Mouse (Mus musculus) megakaryocyte, embryonic 14.5 days (primary cell): Measurements from ENCODE around the gene Arhgap8. TPM values are rescaled to one million over a fixed set of nuclear protein-coding genes. Genes with fewer than 3 reads are reported as not detected.
A peak's percentile ranks its signal among the peaks of the same experiment; 100 is the strongest.
"Not testable (repeated sequence)": the region's sequence is repeated elsewhere in the genome, so short reads cannot be mapped to it uniquely, and the experiment has no call there.

Source experiments
- H3K27me3 ChIP-seq: replicated peaks from 2 replicates; pipeline ENCODE3; 2012; ENCODE audit warnings: inconsistent platforms
- H3K36me3 ChIP-seq: replicated peaks from 2 replicates; pipeline ENCODE3; 2012; ENCODE audit warnings: low read length, inconsistent platforms, mixed read lengths
- H3K4me1 ChIP-seq: 2 replicates; pipeline ENCODE4 v1.6.1; 2012; ENCODE audit warnings: inconsistent platforms
- H3K4me3 ChIP-seq: replicated peaks from 2 replicates; pipeline ENCODE3; 2012; ENCODE audit warnings: moderate library complexity, mild to moderate bottlenecking, inconsistent platforms
- H3K9me3 ChIP-seq: 2 replicates; pipeline ENCODE4 v1.6.1; 2012; ENCODE audit warnings: inconsistent platforms
- FLI1 ChIP-seq: IDR thresholded peaks from 2 replicates; pipeline ENCODE4 v1.6.1; 2012; ENCODE audit warnings: low read length, inconsistent platforms, mixed read lengths
- GATA1 ChIP-seq: IDR thresholded peaks from 3 replicates; pipeline ENCODE4 v1.6.1; 2012; ENCODE audit warnings: mixed read lengths, low read length, inconsistent platforms, borderline replicate concordance
- polyA plus RNA-seq: library from polyadenylated mRNA; stranded (reverse); fragments of >175 nt; gene quantifications from 2 replicates; pipeline ENCODE4 v1.2.3, GENCODE M21; 2012; ENCODE audit warnings: low replicate concordance; ENCODE audit not compliant: insufficient read depth

The Arhgap8 gene
- polyA plus RNA-seq, 1 experiment, result not detected

DNA sequence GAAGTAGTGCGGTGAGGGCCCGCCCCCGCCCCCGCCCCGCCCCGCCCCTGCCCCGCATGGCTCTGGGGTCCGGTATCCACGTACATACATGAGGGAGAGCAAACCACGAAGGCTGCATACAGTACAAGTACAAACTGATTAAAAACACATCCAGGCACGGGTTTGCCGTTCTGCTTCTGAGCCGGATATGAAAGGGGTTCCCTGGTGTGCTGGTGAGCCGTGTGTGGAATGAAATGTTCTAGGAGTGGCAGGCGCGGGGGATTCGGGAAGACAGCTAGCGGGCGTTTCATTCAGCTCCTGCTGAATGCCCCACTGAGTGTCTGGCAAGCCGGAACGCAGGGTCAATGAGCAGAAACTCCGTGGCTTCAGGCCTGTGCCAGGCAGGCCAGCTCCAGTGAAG, 36.6 kb downstream of the Arhgap8 start:
- no peaks in the 10 kb centered on the region for H3K36me3 ChIP-seq
- no peak overlapping the region for H3K4me3 ChIP-seq
- no peaks in the 10 kb centered on the region for H3K9me3 ChIP-seq
- no peaks in the 10 kb centered on the region for H3K4me1 ChIP-seq
- no peak for TF ChIP-seq GATA1
- no peak for TF ChIP-seq FLI1
- peaks cover 57% of the 10 kb centered on the region for H3K27me3 ChIP-seq

DNA sequence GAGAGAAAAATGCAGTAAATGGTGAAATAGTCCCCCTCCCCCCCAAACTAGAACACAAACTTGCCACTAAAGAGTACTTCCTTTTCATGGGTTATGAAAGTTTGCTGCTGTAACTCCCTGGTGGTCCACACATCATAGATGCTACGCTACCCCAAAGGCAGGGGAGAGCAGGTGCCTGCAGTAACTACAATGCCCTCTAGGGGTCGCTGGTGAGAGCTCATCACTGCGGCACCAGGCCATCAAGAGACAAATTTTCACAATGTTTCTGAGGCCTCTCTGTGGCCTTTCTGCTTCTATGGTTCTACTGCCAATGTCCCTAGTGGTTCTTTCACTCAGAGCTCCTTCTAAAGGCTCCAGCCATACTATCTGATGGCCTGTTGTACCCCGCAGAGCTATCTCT, 38.6 kb downstream of the Arhgap8 start:
- no peaks in the 10 kb centered on the region for H3K36me3 ChIP-seq
- peaks cover 5% of the 10 kb centered on the region for H3K4me1 ChIP-seq
- no peak for TF ChIP-seq GATA1
- TF ChIP-seq FLI1, result no peak
- H3K27me3 ChIP-seq, result peaks cover 58% of the 10 kb centered on the region
- no peaks in the 10 kb centered on the region for H3K9me3 ChIP-seq
- no peak overlapping the region for H3K4me3 ChIP-seq

DNA sequence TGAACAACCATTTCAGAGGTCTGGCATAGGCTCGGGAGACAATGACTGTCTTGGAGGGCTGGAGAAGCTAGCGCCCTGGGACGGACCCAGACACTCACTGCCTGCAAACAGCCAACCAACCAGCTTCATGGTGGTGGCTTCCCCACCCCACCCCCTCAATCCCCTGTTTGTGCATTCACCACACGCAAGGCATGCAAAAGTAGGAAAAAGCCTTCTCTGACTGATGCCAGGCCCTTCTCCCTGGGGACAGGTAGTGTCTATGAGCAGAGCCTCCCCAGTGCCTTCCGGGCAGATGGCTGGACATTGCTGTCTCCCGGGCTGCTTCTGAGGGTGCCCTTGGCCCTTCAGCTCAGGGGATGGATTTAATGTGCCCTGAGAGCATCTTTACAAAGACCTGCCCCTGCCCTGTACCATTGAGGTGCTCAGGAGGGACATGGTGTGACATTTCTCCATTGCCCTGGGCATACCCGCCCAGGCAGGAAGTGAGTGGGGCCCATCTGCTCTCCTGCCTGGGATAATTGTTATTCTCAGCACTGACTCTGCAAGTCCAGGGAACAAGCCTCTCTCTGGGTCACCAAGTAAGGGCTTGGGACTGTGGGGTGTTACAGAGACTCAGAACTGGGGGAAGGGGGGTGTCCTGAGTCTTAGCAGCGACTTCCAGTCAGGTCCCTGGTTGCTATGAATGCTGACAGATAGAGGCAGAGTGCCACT, 43.0 kb downstream of the Arhgap8 start:
- no peaks in the 10 kb centered on the region for H3K36me3 ChIP-seq
- no peak overlapping the region for H3K4me3 ChIP-seq
- H3K4me1 ChIP-seq, result peaks cover 5% of the 10 kb centered on the region
- H3K9me3 ChIP-seq, result no peaks in the 10 kb centered on the region
- no peak for TF ChIP-seq FLI1
- TF ChIP-seq GATA1, result no peak
- H3K27me3 ChIP-seq, result peaks cover 49% of the 10 kb centered on the region

DNA sequence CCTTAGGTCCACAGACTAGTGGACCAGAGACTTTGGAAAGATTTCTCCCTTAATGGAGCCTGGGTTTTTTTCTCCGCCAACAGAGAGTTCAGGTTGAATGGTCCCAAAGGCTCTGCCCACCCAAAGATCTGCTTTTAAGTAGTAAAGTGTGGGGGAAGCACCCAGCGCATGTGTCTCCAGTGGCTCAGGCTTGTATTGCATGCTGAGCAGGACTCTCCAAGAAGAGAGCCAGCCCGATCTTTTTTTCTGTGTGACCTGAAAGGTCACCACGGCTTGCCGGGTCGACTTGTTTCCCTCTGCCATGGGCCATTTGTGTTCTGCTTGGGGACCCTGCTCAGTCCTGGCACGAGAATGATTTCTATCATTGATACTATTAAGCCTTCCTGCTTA, 43.6 kb downstream of the Arhgap8 start:
- Histone ChIP-seq H3K27me3 (peaks cover 43% of the 10 kb centered on the region), H3K9me3 (no peaks in the 10 kb centered on the region), H3K4me3 (no peak overlapping the region), H3K36me3 (no peaks in the 10 kb centered on the region), H3K4me1 (peaks cover 5% of the 10 kb centered on the region)
- no peak for TF ChIP-seq GATA1
- TF ChIP-seq FLI1, result no peak

DNA sequence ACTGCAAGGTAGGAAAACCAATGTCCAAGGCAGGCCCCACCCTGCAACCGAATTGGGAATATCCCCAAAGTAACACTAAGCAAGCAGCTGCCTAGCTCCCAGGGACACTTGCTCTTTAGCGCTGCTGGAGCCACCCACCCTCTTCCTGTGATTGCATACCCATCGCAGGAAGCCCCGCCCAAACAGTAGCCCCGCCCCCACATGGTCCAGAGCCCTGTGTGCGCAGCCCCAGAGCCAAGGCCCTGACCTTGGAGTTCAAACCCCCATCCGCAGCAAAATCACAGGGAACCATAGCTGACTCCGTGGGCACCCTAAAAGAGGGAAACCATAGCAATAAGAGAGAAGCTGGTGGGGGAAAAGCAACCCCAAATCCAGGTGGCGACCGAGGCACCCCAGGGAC, 46.8 kb downstream of the Arhgap8 start:
- Histone ChIP-seq H3K27me3 (peaks cover 50% of the 10 kb centered on the region), H3K4me1 (peaks cover 5% of the 10 kb centered on the region), H3K9me3 (no peaks in the 10 kb centered on the region), H3K36me3 (no peaks in the 10 kb centered on the region), H3K4me3 (no peak overlapping the region)
- no peak for TF ChIP-seq GATA1
- no peak for TF ChIP-seq FLI1

DNA sequence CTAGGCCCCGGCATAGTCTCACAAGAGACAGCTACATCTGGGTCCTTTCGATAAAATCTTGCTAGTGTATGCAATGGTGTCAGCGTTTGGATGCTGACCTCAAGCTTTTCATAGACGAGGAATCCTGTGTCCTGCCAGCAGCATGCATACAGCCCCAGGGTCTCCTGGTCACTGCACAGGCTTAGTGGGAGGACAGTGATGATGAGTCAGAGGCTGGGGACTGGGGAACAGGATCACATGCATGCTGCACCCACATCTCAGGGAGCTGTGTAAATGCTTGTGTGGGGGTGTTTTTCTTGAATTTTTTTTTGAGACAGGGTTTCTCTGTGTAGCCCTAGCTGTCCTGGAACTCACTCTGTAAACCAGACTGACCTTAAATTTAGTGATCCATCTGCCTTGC, 48.7 kb downstream of the Arhgap8 start:
- H3K36me3 ChIP-seq, H3K9me3 ChIP-seq, H3K4me3 ChIP-seq: not testable (repeated sequence)
- H3K27me3 ChIP-seq, result peaks cover 53% of the 10 kb centered on the region
- peaks cover 12% of the 10 kb centered on the region for H3K4me1 ChIP-seq

GRCm38 (mm10) chr15:84769641-84770341, 49.9 kb downstream of the Arhgap8 start:
- no peaks in the 10 kb centered on the region for H3K36me3 ChIP-seq
- no peaks in the 10 kb centered on the region for H3K9me3 ChIP-seq
- TF ChIP-seq FLI1 (no peak), GATA1 (no peak)
- peaks cover 12% of the 10 kb centered on the region for H3K4me1 ChIP-seq
- H3K4me3 ChIP-seq, result peak overlapping the region; percentile 9
- peaks cover 51% of the 10 kb centered on the region for H3K27me3 ChIP-seq

- TF ChIP-seq FLI1, result no peak
- TF ChIP-seq GATA1, result no peak
- Histone ChIP-seq H3K9me3 (no peaks in the 10 kb centered on the region), H3K27me3 (peaks cover 49% of the 10 kb centered on the region), H3K4me1 (peaks cover 12% of the 10 kb centered on the region), H3K4me3 (no peak overlapping the region), H3K36me3 (no peaks in the 10 kb centered on the region)
Observed at GRCm38 (mm10) chr15:84772191-84773111, 52.6 kb downstream of the Arhgap8 start.

DNA sequence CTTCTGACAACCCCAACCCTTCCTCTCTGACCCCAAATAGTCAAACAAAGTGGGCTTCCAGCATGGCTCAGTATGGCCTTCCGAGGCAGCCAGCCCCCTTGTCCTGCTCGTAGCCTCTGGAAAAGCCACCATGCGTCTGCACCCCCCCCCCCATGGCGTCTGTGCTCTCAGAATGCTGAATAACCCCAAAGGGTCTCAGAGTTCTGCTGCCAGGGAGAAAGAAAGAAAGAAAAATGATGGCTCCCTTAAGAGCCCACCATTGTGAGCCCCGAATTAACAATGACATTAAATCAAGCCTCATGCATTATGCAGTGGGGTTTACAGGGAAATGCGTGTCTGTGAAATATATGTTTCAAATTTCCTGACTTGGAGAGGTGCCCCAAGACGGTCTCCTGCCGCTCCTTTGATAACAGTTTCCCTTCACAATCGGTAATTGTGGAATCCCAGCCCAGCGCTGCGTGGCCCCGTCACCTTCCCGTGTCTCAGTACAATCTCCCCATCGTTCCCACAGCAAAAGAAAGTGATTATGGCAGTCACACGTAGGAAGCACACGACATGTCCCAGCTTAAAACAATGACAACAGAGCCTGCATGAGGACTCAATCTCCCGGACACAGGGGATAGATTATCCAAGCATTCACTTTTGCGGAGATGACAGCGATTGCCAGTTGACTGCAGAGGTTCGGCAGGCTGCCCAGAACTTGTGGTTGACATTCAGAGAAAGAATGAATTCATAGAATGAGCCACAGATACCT, 55.7 kb downstream of the Arhgap8 start:
- Histone ChIP-seq H3K4me1 (peaks cover 12% of the 10 kb centered on the region), H3K9me3 (no peaks in the 10 kb centered on the region), H3K36me3 (no peaks in the 10 kb centered on the region), H3K4me3 (no peak overlapping the region), H3K27me3 (peaks cover 32% of the 10 kb centered on the region)
- TF ChIP-seq FLI1, result no peak
- TF ChIP-seq GATA1, result no peak
